Mouse (Mus musculus) cortical plate, adult 2 months (tissue): ENCODE results near the gene Cox7a1.

ENCODE experiments used
- CTCF ChIP-seq: fragments of 200-500 bp; IDR thresholded peaks from 2 replicates; pipeline ENCODE4 v1.5.1; 2011; ENCODE audit warnings: mild to moderate bottlenecking, control low read depth, low read length; ENCODE audit not compliant: insufficient read depth; ENCODE audit errors: extremely low read depth
- POLR2A ChIP-seq: fragments of 200-500 bp; IDR thresholded peaks from 2 replicates; pipeline ENCODE4 v1.6.1; 2011; ENCODE audit warnings: mild to moderate bottlenecking, low read length, control low read depth; ENCODE audit not compliant: insufficient read depth; ENCODE audit errors: extremely low read depth

GRCm38 (mm10) chr7:30193013-30193412 is 9.1 kb downstream of the Cox7a1 start:
- TF ChIP-seq CTCF, result no peak
- TF ChIP-seq POLR2A, result no peak
